Mouse (Mus musculus) hematopoietic stem cell, adult 5-6 weeks (primary cell): ENCODE data around the gene Arhgef11. TPM values are rescaled to one million over a fixed set of nuclear protein-coding genes. Genes with fewer than 3 reads are reported as not detected.

Experiments
- ATAC-seq, 2 experiments: fragments of 125-278 bp in 1 of 2; replicated peaks in 1 of 2; 2 replicates each; pipeline ENCODE4 v1.8.0; 2016 to 2017; ENCODE audit warnings: inconsistent platforms in 2 of 2, mild to moderate bottlenecking in 2 of 2, moderate number of reproducible peaks in 2 of 2, low read depth in 1 of 2, moderate TSS enrichment in 1 of 2; ENCODE audit not compliant: low FRiP score in 2 of 2, poor library complexity in 2 of 2, severe bottlenecking in 2 of 2, insufficient read depth in 1 of 2, low TSS enrichment in 1 of 2
- total RNA-seq: library from RNA; stranded (forward); fragments of 172-1452, 232-1000 nt; gene quantifications from 2 replicates; pipeline ENCODE4 v1.2.3, GENCODE M21; 2017

The Arhgef11 gene
- total RNA-seq, 1 experiment from 2014 or later = 8.5 TPM

DNA sequence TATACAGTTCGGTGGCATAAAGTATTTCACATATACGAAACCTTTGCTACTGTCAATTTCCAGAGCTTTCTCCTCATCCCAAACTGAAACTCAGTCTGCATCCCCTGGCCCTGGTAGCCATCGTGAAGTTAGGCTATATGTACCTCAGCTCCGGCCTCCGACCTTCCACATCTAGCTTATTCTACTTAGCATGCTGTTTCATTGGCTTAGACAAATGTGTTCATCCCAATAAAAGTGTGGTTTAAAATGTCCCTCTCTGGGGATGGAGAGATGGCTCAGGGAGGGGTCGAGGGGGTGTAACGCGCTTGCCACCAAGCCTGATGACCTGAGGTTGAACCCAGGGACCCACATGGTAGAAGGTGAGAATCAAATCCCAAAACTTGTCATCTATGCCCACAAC is 152.1 kb downstream of the Arhgef11 start:
- no peak for ATAC-seq

DNA sequence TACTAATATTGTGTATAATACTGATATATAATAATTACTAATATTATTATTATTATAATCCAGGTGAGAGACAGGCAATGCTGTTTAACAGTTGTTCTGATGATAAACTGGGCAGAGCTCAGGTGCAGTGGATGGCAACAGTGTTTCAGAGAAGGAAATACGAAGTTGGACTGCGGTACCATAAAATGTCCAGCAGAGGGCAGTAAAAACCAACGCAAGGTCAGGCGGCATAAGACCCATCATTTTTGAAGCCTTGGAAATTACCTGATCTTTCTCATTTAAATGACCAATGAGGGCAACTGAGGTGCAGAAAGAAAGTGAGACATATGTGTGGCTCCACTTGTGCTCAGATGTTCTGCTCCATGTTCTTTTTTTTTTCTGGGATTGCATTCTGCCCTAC is 152.9 kb downstream of the Arhgef11 start:
- ATAC-seq = 0 out of 4 replicates have a peak, but pooled peaks of 1 of the 2 experiments have one; percentile 40

DNA sequence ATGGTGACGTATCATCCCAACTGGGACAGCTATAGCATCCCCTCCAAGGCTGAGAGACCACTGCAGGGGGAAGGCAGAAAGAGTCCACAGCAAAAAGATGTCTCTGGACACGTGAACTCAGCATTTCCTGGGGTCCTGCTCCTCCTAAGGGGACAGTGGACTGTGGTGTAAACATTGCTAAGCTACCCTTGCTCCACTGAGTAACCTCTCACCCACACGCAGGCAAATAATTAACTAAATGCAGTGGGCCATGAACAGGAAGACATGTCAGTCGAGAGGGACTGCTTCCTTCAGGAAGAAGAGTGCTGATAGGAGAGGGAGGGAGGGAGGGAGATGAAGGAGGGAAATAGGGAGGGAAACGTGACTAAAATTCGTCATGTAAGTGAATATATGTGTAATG is 153.7 kb downstream of the Arhgef11 start:
- ATAC-seq = no peak

DNA sequence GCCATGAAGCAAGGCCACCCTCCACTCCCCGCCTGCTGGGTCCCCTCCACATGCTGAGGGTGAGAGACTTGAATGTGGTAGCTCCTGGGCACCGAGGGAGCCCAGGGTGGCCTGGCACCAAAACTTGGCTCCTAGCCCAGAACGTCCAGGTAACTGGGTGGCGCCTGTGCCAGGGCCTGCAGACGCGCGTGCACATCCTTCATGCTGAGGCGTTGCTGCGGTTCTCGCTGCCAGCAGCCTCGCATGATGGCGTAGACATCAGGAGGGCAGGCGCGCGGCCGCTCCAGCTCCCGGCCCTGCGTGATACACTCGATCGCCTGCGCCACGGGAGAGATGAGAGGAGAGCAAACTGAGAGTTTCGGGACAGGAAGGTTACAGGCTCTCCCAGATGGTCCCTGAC is 160.9 kb downstream of the Arhgef11 start:
- no peak for ATAC-seq

DNA sequence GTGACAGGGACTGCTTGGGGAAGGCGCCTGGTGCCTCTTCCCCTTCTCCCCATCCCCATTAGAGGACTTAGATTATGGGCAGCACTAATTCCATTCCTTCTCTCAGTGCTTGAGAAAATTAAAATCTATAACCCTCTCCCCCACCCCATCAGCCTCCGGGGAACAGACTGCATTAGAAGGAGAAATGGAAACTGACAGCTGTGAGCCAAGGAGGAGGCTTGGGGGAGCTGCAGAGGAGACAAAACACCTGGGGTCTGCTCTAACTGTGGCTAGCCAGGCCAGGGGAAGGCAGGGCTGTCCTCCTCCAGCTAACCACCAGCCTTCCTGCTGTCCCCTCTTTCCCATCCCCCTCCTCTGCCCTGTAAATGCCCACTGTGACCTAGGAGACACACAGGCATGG is 161.7 kb downstream of the Arhgef11 start:
- ATAC-seq = no peak

DNA sequence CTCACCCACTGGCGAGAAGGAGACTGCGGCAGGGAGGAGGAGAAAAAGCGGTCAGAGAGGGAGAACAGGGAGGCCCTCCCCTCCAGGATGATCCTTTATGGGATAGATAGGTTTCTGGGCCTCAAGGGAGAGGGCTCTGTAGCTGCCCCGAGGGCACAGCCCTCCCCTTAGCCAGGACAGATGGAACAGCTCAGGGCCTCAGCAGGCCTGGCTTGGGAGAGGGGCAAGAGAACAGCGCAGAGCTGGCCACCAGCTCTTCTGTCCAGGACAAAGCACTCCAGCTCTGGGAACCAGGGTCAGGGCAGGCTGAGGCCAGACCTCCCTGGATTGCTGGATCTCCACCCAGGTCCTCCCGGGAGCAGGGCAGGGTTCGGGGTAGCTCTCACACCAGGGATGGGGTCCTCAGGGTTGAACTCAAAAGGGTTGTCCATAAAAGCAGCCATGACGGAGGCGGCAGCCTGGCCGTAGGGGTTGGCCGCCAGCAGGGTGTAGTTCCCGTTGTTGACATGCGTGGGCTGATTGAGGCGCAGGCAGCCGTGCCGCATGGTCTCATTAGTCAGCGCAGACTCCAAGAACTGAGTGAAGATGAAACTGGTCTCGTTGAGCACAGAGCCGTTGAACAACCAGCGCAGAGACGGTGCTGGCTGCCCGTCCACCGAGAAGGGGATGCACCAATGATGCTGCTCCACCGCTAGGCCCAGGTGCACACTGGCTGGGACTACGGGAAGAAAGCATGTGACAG is 166.1 kb downstream of the Arhgef11 start:
- 0 out of 4 replicates have a peak, but pooled peaks of 1 of the 2 experiments have one; percentile 24 for ATAC-seq

DNA sequence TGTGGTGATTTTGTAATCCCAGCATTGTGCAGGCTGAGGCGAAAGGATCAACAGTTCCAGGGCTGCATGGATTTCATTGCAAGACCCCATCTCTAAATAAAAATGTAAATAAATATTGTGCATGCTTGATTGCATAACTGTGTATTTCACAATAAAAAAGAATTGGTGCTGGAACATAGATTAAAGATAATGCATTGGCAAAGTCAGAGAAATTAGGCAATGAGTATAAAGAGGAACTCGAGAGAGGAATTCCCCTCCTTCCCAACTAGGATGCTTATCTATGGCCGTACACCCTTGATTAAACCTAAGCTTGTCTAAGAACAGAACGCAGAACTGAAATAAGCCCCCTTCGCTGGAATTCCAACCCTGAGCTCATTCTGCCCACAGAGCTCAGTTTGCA is 167.8 kb downstream of the Arhgef11 start:
- ATAC-seq = no peak

DNA sequence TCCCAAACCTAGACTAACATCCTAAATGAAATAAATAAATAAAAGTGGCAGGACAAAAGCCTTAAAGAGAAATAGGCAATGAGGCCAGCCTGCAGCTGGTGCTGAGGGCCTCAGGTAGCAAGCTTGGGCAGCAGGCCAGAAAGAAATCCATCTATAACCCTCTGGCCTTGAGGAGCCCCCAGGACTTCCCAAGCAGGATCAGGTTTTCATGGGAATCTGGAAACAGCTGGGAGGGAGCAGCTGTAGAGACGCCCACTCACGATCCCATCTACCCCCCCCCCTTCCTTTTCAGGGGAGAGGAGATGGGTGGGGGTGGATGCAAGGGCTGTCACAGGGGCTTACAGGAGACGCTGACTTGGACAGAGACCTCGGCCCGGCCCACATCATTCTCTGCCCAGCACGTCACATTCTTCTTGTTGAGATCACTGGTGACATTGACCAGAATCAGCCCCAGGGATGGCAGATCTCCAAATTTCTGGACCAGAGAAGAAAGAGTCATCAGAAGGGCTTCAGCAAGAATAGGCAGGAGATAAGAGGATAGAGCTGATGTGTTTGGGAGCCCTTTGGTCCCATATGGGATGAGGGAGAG is 168.4 kb downstream of the Arhgef11 start:
- no peak for ATAC-seq

Other genes starting within 250 kb of the Arhgef11 start
- gene Fcrl1, start 241.2 kb upstream of the Arhgef11 start, total RNA-seq = 3.7 and 6.4 TPM in 2 replicates
- gene Fcrl5, start 181.8 kb upstream of the Arhgef11 start, total RNA-seq = not detected in 2 replicates
- gene Etv3, start 92.2 kb upstream of the Arhgef11 start, total RNA-seq = 36.5 and 39.0 TPM in 2 replicates
- 0.06 and 0.40 TPM in 2 replicates for gene Lrrc71, start 131.1 kb downstream of the Arhgef11 start, total RNA-seq
- not detected in 2 replicates for gene Ntrk1, start 177.6 kb downstream of the Arhgef11 start, total RNA-seq
- 0.50 and 0.79 TPM in 2 replicates for gene Insrr, start 179.4 kb downstream of the Arhgef11 start, total RNA-seq
- gene Pear1, start 206.7 kb downstream of the Arhgef11 start, total RNA-seq = 17.9 and 24.6 TPM in 2 replicates
- 0.44 and 0.74 TPM in 2 replicates for gene Sh2d2a, start 229.2 kb downstream of the Arhgef11 start, total RNA-seq